16 mouse cellular contexts compared by ENCODE assay signal in genomic region chr6:67298742-67299141, GRCm38 (mm10).
"Had no signal": no experiment of that assay in that cellular context is flagged by ENCODE, and none has a peak within 500 bp of the region (broad histone marks: within the 10 kb centered on the region; RNA-seq: fewer than 3 reads in every experiment).

No protein-coding gene starts in this region.

- H3K36me3 ChIP-seq: midbrain, embryonic 13.5 days; neural tube, embryonic 12.5 days had no signal

- DNase-seq: lung, adult 18-20 months; lung, embryonic 14.5 days; lung, postnatal 10 days; lung, postnatal 4 days; retina, postnatal 1 day; right cerebral cortex, adult 18-20 months; right cerebral cortex, postnatal 25 days; right cerebral cortex, postnatal 4 days; spleen, adult 18-20 months; thymus, adult 18-20 months; thymus, postnatal 14 days; thymus, postnatal 36 days had no signal

- H3K4me1 ChIP-seq: neural tube, embryonic 12.5 days had no signal

- H3K27ac ChIP-seq: liver, embryonic 14.5 days; midbrain, embryonic 13.5 days; neural tube, embryonic 12.5 days had no signal

- H3K4me2 ChIP-seq: lung, embryonic 14.5 days; midbrain, embryonic 11.5 days; midbrain, embryonic 13.5 days; neural tube, embryonic 12.5 days had no signal

- H3K4me3 ChIP-seq: midbrain, embryonic 13.5 days; neural tube, embryonic 12.5 days had no signal

- H3K27me3 ChIP-seq: midbrain, embryonic 13.5 days; neural tube, embryonic 12.5 days had no signal

- H3K9me3 ChIP-seq: midbrain, embryonic 13.5 days; neural tube, embryonic 12.5 days had no signal

- H3K9ac ChIP-seq: liver, embryonic 14.5 days; lung, embryonic 14.5 days; midbrain, embryonic 13.5 days; neural tube, embryonic 12.5 days had no signal
